Mouse (Mus musculus) T-helper 1 cell (primary cell): ENCODE data around the gene Prkag2.
"Not testable (repeated sequence)": the region's sequence is repeated elsewhere in the genome, so short reads cannot be mapped to it uniquely, and the experiment has no call there.

Experiments used
- in situ Hi-C: fragments of 300-600 bp; cut with MboI, MseI; formaldehyde crosslinking; loops from one replicate; pipeline ENCODE4 v1.15.1; 2025; ENCODE audit warnings: high pct_unique_total_duplicates

The Prkag2 gene

DNA sequence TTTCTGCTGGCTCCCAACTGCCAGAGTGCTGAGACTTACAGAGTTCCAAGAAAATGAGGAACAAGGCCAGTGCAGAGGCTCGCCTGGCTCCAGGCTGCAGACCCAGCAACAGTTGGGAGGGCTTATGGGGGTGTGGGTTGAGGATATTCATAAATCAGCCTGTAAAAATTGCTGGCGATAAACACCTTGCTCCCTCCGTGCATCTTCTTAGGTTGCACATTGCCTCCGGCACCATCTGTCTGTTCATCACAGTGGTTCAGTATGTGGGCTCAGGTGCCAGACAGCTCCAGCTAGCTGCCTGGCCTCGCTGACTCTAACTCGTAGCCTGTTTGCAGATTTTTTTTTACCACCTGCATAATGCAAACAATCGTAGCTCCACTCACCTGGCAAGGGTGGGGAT is 13.4 kb downstream of the Prkag2 start:
- in situ Hi-C loops: no loop called here

DNA sequence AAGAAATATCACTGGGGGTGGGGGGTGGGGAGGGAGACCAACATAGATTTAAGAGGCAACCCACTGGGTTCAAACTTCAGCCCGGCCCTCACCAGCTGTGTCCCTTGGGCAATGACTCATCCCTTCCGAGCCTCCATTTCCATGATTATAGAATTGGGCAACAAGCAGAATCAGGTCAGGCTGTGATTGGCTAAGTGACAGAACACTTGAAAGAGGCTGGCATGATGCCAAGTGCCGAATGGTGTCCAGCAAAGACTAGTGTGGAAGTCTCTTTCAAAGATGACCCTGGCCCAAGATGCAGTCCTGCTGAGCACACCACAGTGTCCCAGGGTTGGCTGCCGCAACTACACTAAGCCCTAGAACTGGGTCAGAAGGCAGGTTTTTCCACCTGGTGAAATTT is 14.2 kb downstream of the Prkag2 start:
- in situ Hi-C loops: no loop called here

DNA sequence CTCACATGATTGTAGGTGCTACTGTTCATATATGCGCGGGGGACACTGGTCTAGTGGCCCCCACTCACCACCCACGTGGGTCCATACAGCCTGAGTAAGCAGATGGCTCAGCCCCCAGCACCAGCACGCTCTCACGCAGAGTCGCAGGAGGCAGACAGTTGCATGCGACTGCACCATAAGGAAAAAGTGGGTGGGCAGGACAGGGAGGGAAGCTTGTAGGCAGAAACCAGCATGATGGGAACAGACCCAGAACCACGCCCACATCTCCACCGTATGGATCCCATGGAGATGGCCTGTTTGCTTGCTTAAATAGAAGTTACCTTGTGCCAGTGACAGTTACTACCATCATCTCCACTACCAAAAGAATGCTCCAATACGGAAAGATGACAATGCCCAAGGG is 15.3 kb downstream of the Prkag2 start:
- in situ Hi-C loops: no loop called here

DNA sequence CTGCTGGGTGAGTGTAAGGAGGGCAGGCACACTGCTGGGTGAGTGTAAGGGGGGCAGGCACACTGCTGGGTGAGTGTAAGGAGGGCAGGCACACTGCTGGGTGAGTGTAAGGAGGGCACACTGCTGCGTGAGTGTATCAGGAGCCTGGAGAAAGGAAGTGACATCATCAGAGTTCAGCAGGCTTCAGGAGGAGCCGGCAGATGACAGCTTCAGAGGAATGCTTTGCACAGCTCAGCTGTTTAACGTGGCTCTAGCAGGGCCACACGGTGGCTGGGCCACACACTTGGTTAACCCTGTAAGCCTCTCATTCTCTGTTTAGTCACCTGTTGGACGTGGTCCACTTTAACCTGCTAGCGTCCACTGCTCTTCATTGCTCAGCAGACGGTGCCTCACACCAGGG is 16.6 kb downstream of the Prkag2 start:
- in situ Hi-C loops: no loop called here

DNA sequence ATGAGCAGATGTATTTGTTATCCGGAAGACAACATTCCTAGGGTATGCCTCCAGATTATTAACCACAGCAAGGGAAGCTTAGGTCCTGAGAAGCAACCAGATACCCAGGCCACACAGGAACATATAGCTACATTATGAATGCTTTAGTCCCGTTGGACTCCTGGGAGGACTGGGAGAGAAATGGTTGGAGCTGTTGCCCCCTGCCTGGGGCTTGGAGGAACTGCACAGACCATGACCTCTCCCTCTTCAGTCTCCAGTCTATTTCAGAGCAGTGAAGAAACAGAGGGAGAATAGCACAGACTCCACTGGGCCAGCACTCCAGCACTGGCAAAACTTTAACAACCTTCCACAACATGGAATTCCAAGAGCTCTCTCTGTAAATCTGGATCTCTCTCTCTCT is 17.9 kb downstream of the Prkag2 start:
- in situ Hi-C loops: no loop called here

DNA sequence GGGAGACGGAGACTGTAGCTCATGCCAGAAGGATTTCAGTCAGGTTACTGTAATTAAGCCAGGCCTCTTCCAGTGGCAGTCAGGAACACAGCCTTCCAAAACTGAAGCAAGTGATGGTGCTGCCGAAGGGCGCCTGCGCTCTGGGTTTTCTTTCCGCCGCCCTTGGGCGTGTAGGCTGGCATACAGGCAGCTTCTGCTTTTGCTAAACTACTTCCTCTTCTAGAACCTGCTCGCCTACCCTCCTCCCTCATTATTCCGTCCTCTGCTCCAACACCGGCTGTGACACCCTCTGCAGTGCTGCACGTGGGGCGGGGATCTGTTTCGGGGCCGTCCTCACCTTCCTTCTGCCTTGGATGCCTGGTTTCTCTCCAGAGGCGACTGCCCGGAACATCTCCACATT is 18.9 kb downstream of the Prkag2 start:
- in situ Hi-C loops: no loop called here

DNA sequence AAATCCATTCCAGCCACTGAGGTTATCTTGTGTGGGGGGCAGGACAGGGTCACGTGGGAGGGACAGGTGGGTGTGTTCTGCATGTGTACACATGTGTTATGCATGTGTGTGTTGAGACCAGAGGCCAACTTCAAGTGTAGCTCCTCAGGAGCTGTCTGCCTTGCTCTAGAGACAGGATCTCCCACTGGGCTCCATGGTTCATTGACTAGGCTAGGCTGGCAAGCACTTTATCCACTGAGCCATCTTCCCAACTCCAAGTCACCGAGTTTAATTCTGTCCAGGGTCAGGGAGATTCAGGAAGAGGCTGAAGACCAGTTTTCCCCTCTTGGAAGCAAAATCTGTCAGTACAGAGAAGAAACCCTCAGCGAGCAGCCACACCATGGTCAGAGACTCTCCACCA is 19.4 kb downstream of the Prkag2 start:
- in situ Hi-C loops: no loop called here

DNA sequence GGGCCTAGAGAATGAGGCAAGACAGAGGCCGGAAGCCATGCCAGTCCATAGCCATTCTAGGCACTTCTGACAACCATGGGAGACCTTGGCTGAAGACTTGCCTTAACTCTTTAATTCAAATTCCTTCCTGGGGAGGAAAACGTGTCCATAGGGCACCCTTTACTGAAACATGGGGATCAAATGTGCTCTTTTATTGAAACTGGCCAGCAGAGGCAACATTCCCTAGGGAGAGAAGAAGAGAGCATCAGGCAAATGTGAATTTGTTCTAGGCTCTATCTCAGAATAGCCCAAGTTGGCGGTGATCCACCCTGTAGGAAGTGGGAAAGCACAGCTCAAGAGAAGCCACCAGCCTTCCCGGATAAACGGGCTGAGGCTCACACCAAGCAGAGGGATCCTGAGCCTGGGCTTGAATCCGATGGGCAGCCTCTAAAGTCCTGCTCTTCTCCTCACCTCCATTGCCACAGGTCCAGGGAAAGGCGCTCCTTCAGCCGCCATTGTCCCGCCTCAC is 19.9 kb downstream of the Prkag2 start:
- in situ Hi-C loops: no loop called here

DNA sequence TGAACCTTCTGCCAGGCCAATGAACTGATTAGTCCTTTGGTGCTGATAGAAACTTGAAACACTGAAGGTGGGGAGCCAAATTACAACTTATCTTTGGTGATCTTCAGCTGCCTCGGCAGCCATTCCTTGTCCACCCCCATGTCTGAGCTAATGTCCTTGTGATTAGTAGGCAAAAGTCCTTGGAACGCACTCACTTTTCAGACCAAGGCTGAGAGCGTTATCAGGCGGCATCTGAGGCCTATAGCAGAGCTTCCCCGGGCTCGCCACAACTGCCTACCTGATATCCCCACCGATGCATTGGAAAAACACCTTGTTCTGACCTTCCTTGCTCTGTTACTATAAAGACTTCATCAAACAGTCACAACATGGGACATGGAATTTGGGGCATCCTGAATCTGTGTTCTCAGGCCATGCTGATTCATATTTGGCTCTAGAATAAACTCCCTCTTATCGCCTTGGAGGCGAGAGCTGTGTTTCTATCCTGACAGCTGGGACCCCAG is 20.6 kb downstream of the Prkag2 start:
- in situ Hi-C loops: no loop called here

DNA sequence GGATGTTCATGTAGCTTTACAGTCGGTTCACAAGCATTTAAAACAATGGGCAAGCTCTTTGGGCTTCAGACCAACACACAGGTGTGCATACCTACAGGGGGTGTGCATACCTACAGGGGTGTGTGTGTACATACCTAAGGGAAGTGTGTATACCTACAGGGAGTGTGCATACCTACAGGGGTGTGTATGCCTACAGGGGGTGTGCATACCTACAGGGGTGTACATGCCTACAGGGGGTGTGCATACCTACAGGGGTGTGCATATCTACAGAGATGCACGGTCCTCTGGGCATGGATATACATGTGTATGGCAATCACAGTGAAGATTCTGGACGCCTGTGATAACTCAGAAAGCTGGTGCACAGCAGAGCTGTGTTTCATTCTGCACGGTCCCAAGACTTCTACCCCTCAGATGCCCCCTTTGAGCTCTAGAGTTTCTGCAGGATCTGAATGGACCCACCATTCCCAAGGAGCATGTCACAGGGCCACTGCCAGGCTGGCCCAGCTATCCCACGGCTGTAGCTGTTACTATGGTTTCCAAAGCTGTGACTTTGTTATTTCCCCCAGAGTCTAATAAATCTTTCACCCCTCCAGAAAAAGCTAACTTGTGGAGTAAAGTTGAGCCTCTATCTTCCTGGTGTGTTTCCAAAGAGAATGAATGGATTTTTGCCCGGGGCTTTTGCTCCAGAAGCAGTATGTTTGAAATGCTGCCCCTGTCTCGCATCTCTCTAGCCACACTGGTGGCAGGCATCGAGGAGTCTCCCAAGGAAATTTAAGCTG is 22.4 kb downstream of the Prkag2 start:
- in situ Hi-C loops: no loop called here

DNA sequence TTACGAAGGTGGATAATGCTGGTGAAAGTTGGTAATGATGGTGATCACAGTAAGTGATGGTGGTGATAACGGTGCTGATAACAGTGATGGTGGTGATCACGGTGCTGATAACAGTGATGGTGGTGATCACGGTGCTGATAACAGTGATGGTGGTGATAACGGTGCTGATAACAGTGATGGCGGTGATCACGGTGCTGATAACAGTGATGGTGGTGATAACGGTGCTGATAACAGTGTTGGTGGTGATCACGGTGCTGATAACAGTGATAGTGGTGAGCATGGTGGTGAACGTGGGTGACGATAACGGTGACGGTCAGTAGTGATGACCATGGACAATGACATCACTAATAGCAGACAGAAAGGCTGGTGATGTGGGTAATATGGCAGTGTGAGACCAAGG is 23.2 kb downstream of the Prkag2 start:
- in situ Hi-C loops: not testable (repeated sequence)

DNA sequence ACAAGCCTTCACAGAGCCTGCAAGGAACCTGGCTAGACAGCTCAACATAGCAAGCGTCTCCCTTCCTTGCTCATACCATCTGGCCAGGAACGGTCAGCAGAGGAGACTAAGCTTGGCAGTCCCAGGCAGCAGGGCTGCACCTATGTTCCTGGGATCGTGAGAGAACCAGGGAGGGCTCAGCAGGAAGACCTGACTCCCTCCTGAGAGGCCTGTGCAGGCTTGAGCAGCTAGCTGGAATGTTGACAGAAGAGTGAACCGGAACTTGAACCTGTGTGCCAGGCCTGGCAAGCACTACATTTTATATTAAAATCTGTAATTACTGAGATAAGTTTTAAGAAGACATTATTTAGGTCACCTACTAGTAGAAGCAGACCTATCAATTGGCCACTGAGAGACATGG is 24.8 kb downstream of the Prkag2 start:
- in situ Hi-C loops: no loop called here

DNA sequence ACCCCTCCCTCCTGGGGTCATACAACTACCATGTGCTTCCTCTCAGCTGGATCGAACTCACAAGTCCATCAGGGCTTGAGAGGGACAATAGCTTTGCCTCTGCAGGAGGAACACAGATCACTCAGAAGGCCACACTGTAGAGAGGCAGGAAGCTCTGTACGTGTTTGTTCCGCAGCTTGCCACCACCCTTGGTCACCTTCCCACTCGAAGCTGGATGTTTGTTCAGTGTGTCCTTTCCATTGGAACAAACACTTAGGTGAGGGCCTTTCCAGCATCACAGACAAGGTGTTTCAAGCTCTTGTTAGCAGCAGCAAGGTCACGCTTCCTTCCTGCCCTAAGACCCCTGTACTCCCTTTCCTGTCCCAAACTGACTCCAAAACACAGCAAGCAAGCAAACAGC is 30.6 kb downstream of the Prkag2 start:
- in situ Hi-C loops: loop anchor here (5.0 kb wide), 1 partner anchor 33 kb away; no protein-coding TSS in a partner anchor

DNA sequence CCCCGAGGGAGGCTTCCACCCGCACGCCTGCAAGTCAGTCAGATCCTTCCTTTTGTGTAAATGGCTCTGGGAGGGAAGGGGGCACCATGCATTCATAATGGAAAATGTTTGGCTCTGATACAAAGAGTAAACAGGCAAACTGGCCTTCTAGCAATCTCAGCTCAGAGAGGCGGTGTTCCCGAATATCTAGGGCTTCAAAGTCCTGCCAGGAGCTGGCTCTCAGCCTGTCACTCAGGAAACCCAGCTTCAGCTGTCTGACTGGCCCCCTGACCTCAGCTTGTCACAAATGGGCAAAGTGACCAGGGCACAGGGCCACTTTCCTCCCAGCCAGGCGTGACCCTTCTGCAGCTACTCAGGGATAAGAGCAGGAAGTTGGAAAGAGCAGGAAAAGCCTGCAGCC is 33.3 kb downstream of the Prkag2 start:
- in situ Hi-C loops: no loop called here

DNA sequence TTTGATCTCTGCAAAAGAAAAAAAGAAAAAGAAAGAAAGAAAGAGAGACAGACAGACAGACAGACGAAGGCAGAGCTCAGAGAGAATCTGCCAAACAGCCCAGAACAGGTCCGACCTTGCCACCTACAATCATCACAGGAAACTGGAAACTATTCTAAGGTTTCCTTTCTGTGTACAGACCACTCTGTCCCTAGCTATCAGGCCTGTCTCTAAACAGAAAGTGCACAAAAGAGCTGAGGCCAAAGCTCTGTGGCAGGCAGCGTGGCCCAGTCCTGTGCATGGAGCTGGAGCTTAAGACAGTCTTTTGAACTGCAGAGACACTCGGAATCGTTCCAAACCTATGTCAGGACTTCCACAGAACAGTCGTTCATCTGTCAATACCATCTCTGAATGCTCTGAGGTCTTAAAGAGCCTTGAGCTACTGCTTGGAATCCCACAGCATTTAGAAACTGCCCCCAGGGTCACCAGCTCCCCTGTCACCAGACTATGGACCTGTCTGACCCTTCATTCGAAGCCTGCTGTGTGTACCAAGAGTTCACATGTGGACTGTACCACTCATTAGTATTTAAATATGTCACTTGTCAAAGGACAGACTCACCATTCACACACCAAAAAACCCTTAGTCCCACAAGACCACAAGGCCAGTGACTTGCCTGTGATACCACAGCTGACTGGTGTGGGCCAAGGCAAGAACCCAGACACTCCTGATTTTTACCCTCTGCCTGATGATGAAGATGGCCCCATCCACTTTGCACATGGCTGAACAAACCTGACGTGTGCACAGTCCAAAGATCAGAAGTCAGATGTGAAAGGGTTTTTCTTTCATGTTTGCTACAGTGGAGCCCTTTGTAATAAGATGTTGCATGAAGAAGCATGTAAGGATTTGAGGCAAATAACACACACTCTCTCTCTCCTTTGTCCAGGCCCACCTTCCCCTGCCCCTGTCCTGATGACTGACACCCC is 35.9 kb downstream of the Prkag2 start:
- in situ Hi-C loops: no loop called here

DNA sequence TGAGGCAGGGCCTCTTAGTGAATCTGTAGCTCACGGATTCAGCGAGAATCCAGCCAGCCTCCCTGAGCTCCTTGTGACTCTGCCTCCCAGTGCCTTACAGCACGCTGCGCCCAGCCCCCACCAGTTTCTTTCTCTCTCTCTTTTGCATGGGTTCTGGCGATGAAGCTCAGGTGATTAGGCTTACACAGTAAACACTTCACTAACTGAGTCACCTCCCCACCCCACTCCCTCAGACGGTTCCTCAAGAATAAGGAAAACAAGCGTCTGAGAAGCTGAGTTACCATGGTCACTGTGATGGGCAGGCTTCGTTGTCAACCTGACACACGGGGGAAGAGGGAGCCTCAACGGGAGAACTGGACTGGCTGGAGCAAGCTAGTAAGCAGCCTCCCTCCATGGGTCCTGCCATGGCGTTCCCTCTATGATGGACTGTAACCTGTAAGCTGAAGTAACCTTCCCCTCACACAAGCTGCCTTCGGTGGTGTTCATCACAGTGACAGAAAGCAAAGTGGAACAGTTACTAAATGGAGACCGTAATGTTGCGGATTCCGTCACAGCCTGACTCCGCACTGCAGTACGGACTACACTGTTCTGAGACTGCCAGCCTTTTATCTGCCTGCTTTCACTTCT is 37.8 kb downstream of the Prkag2 start:
- in situ Hi-C loops: no loop called here

DNA sequence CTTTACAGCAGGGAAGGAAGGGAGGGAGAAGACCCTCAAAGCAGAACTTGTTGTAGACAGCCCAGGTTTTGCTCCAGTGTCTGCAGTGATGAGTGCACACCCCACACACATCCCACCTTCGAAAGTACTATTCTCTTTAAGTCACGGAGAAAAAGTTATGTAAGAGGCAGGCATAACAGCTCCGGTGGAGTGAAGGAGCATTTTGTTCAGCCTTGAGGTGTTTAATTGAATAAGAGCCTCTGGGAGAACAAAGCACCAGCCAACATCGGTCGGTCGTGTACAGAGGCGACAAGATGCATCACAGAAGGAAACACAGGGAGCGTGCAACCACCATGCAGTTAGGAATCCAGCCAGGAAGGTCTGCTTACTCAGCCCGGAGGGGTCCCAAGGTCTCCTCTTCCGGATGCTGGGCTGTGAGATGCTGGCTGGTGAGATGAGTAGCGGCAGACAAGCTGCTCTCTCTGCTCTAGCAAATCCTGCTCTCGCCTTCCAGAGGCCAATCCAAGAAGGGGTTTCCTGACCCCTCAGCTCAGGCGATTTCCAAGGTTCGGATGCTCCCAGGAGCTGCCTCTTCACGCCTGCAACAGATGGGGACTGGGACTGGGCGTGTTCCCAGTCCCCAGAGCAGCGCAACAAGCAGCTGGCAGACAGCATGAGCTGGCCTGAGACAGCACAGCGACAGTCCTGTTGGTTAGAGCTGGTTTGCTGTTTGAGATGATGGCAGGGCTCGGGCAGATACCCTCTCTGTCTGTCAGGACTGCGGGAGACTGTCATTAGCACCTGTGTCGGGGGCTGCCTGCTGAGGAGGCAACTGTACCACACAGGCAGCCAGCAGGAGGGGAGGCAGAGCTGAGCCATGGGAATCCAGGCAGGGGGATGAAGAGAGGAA is 41.3 kb downstream of the Prkag2 start:
- in situ Hi-C loops: no loop called here

DNA sequence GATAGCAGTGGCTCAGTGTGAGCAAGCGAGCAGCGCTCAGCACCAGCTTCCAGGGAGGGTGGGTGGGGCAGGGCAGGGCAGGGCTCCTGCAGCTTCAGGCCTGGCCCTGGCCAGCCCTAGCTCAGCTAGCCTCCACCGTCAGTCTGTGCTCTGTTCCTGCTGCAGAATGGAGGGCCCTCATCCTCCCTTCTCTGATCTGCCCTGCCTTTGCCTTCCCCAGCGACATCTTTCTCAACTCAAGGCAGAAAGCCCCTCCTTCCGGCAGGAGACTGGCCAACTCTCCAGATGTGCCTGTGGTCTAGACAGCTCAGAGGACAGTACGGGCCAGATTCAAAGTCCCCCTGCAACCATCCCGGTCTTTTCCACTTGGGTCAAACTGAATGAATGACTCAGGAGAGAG is 42.0 kb downstream of the Prkag2 start:
- in situ Hi-C loops: no loop called here

DNA sequence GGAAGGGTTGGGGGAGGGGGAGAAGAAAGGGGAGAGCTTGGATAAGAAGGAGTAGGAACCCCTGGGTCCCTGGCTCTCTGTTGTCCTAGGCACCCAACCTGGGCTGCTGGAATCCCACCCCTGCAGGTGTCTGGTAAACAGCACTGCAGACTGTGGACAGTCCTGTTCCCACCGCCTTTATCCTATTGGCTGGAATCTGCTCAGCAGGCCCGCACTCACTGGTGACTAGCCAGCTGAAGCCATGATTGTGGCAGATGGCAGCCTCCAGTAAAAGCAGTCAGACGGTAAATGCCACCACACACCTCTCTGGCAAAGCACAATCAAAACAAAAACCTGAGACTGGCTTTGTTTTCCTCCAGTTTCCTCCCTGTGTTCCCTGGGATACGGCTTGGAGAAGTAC is 45.2 kb downstream of the Prkag2 start:
- in situ Hi-C loops: no loop called here

DNA sequence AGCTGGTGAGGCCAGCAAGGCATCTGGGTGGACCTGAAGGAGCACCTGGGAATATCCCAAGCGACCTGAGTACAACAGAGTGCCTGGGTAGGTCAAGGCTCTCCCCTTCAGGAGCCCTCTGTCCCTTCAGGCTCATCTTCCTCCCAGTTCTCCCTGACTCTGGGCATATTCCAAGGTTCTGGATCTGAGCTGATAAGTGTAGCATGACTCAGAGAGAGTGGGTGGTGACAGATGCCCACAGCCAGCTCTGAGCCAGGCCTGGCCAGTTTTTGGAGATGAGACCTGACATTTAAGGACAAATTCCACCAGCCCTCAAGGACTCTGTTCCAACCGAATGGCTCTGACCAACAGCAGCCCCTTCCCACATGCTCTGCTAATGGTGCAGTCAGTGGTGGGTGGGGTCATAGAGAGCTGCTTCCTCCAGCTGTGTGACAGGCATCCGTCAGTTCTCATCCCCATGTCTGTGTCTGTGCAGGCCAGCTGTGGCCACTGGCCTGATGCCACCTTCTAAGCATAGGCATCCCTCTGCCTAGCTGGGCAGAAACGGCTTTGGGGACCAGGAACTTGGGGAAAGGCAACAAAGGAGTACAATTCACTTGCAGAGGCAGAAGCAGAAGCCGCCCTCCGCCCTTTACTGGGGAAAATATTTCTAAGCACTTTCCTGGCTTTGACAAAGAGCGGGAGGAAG is 46.3 kb downstream of the Prkag2 start:
- in situ Hi-C loops: no loop called here
